Mouse (Mus musculus) neural tube, embryonic 10.5 days (tissue): ENCODE measurements around the gene Gm45618.

ENCODE experiments used
- DNase-seq: peaks from one replicate; pipeline ENCODE4 v3.0.0-alpha.2; 2017; ENCODE audit warnings: low spot score; ENCODE audit errors: extremely low spot score

Gene Gm45618

GRCm38 (mm10) chr7:142094301-142095143 lies 26.0 kb downstream of the Gm45618 start:
- DNase-seq, result peak; percentile 34

GRCm38 (mm10) chr7:142093696-142094240 lies 26.8 kb downstream of the Gm45618 start:
- no peak for DNase-seq

DNA sequence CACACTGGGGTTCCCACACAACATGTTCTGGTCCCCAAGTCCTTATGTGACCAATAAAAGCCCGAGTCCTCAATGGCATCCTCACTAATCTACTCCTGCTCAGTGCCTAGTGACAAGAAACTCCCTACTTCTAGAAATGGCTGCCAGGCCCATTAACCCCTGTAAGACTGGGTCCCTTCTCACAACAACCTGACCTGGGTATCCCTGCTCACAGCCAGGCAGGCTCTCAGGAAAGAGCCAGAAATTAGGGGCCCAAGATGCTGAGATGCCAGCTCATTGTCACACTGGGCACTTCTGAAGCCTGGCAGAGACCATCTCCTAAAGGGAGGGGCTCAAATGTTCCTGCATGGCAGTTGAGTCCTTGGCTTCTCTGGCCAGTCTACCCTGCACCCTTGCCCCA lies 27.5 kb downstream of the Gm45618 start:
- no peak for DNase-seq

DNA sequence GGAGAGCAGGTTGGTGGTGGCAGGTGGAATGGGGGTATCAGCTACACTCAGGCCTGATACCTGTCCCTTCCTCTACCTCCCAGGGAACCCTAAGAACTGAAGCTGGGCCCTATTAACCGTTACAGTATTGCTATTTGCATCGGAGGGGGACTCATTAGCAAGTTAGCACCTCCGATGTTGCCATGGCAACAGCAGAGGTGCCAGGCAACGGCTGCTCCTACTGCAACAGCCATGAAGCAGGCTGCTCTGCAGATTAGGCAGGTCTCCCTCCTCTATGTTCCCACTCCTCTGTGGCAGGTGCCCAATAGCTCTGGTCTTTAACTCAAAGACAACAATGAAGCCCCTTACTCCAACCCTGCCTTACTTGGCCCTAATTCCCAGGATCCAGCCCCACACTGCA lies 28.7 kb downstream of the Gm45618 start:
- DNase-seq, result no peak

GRCm38 (mm10) chr7:142089648-142090447 lies 30.7 kb downstream of the Gm45618 start:
- DNase-seq, result no peak

DNA sequence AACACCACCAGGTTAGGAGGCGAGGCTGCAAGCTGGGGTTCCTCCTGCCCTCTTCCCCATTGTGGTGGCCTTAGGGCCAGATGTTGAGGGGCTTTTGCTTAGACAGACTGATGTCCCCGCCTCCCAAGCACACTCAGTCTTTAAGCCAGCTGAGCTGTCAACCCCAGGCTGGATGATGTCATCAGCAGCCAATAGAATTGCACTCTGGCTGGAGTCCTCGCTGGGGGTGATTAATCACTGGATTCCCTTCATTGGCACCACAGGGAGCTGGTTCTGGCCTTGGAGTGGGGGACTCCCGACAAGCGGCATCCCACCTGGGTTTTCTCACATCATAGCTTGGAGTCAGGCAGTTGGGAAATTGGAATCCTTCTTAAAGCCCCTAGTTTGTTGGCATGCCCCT lies 31.6 kb downstream of the Gm45618 start:
- DNase-seq, result peak; percentile 82

DNA sequence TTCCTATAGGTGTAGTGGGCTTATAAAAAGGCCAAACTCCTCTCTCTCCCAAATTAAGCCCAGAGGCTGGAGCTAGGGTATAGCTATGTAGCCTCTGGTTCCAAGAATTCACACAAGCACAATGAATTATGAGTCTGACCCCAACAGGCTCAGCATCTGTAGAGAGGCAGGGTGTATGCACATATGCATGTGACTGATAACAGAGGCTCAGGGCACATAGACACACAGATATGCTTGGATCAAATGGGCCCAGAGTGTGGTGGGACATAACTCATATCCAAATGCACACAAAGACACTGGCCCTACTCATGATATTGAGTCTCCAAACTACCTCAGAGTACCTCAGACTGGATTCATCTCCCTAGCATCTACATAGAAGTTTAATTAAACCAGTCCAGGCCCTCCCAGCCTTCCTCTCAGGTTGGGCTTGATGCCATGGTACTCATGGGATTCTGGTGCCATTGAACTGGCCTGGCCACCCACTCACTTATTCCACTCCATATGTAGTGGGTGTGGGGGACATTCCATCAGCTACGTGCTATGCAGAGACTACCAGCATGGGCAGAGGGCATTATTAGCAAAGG lies 33.4 kb downstream of the Gm45618 start:
- DNase-seq, result no peak

- DNase-seq, result no peak
Observed at GRCm38 (mm10) chr7:142086159-142086905, 34.2 kb downstream of the Gm45618 start.

GRCm38 (mm10) chr7:142084820-142085219 lies 35.7 kb downstream of the Gm45618 start:
- DNase-seq, result no peak

DNA sequence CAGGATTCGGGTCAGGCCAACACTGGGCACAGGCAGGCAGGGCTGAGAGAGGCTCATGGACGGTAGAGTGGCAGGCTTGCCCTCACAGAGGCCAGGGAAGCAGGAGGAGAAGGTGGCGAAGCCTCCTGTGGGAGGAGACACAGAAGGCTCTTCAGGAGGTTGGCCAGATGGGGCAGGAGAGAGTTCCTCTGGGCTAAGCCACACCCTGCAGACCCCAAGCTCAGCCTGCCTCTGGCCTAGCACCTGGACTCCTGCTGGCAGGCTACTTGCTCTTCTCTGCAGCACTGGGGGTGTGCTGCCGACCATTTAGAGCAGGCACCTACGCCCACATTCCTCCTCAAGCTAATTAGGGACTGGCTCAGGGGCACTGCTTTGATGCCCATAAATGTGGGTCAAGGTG lies 36.1 kb downstream of the Gm45618 start:
- no peak for DNase-seq

DNA sequence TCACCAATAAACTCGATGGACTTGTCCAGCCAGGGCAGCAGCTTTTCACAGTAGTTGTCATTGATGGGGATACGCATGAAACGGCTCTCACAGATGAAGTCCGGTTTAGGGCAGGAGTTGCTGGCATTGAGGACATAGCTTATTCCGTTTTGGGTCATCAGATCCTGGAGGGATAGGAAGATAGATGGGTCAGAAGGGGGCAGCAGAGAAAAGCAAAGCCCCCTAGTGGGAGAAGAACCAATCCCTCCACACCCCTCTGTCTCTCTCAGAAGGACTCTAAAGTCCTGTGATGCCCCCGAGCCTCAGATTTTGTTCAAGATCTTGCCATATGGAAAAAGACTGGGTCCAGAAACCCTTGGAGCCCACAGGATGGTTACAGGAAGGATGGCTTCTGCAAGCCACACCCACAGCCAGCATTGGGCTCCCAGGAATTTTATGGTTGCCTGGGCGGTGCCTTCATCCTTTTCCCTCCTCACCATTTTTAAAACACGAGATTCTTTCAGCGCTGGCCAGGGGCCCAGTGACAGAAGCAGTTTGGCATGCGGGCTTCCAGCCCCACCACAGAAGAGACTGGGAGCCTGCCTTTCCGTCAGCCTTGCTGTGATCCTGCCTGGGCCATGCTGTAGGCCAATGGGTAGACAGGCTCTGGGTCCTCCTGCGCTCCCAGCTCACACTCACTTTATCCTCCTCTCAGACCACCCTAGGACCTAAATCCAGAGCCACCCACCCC lies 36.8 kb downstream of the Gm45618 start:
- no peak for DNase-seq

DNA sequence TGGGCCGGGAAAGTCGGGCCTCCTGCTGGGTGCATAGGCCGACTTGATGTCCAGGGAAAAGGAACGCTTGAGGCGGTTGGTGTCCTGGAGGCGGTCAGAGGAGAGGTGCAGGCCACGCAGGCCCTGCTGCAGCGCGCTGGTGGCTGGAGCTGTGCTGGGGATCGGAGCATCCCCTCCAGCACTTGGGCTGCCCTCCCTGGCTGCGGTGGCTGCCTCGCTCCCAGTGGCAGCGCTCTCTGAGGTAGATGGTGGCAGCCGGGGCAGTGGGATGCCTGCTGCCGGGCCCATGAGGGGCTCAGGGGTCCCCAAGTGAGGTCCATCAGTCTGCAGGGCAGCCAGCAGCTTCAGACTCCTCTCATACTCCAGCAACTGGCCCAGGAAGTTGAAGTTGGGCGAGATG lies 37.9 kb downstream of the Gm45618 start:
- DNase-seq, result no peak

- DNase-seq, result peak; percentile 50
Observed at GRCm38 (mm10) chr7:142082179-142082578, 38.4 kb downstream of the Gm45618 start.

GRCm38 (mm10) chr7:142081736-142082135 lies 38.8 kb downstream of the Gm45618 start:
- DNase-seq, result no peak

GRCm38 (mm10) chr7:142080876-142081275 lies 39.7 kb downstream of the Gm45618 start:
- DNase-seq, result no peak

DNA sequence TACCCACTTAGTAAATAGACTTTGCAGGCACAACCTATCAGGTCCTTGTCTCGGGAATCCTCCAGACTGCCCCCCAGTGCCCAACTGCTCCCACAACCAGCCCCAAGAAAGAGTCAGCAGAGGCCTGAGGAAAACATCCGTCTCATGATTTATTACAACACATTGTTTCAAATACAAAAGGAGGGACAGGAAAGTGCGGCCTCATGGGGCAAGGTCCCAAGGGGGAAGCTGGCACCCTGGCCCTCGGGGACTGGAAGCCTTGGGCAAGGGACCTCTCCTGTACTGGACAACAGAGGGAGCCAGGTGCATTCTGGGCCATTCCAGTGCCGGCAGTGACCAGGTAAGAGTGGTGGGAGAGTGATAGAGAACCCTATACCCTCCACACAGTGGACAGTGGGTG lies 41.2 kb downstream of the Gm45618 start:
- no peak for DNase-seq

- DNase-seq, result no peak
Observed at GRCm38 (mm10) chr7:142077138-142077537, 43.4 kb downstream of the Gm45618 start.

- DNase-seq, result no peak
Observed at GRCm38 (mm10) chr7:142074146-142074886, 46.2 kb downstream of the Gm45618 start.

DNA sequence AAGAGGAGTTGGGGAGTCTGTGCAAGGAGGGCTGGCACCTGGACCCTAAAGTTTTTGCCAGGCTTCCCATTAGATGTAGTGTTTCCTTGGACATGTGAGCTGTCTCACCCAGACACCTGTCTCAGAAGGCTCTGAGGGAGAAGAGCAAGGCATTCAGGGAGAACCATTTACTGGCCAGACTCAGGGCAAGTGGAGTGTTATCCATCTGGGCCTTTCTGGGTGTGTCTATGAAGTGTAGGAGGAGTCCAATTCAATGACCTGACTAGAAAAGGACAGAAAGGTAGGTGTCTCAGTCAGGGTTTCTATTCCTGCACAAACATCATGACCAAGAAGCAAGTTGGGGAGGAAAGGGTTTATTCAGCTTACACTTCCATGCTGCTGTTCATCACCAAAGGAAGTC lies 48.8 kb downstream of the Gm45618 start:
- no peak for DNase-seq

GRCm38 (mm10) chr7:142071212-142071578 lies 49.3 kb downstream of the Gm45618 start:
- no peak for DNase-seq
